Comparison of ENCODE assay signal across 9 mouse cellular contexts in the genomic region with DNA sequence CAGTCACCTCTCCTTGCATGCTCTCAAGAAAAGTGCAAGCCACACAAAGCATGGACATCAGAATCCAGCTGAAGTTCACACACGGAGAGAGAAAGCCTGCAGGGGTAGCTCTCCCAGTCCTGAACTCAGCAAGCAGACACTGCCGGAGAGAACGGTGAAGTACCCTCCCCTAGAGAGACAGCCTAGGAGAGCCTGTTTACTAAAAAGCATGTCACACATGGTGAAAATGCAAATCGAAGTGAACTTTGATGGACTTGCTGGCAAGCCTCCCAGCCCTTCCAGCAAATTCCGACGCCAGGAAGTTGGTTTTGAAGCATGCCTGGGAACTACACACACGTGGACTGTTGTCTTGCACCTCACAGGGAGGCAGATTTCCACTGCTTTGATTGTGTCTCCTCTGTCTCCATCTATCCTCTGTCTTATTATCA. TPM values are rescaled to one million over a fixed set of nuclear protein-coding genes. Genes with fewer than 3 reads are reported as not detected.
A peak's percentile ranks its signal among the peaks of the same experiment; 100 is the strongest.
DNase-seq lines count a peak whose midpoint lies in the region; ATAC-seq lines count a peak whose summit lies in the region.
"Had no signal": no experiment of that assay in that cellular context is flagged by ENCODE, and none has a peak within 500 bp of the region (broad histone marks: within the 10 kb centered on the region; RNA-seq: fewer than 3 reads in every experiment).

No protein-coding gene starts in this region.

- H3K36me3 ChIP-seq in embryonic facial prominence, embryonic 11.5 days (replicated peaks; ENCODE audit: control insufficient read depth, insufficient read depth, low read depth, low read length) = no peaks in the 10 kb centered on the region
- no peaks in the 10 kb centered on the region for H3K36me3 ChIP-seq in embryonic facial prominence, embryonic 10.5 days (replicated peaks)
- H3K36me3 ChIP-seq in heart, embryonic 13.5 days = no peaks in the 10 kb centered on the region

- H3K27me3 ChIP-seq in embryonic facial prominence, embryonic 11.5 days (ENCODE audit: control insufficient read depth, insufficient read depth, low read length) = no peaks in the 10 kb centered on the region
- H3K27me3 ChIP-seq in embryonic facial prominence, embryonic 10.5 days (replicated peaks; ENCODE audit: low read depth, poor library complexity, severe bottlenecking) = peaks cover 8% of the 10 kb centered on the region
- no peaks in the 10 kb centered on the region for H3K27me3 ChIP-seq in heart, embryonic 13.5 days (replicated peaks)

- no peak overlapping the region for H3K4me2 ChIP-seq in embryonic facial prominence, embryonic 11.5 days (ENCODE audit: low read depth, low read length)
- H3K4me2 ChIP-seq in heart, embryonic 13.5 days = 0 out of 2 replicates have a peak overlapping the region, but pooled peaks have one; percentile 7

- no peak overlapping the region for H3K27ac ChIP-seq in embryonic facial prominence, embryonic 11.5 days (replicated peaks; ENCODE audit: low read depth, low read length)
- no peak overlapping the region for H3K27ac ChIP-seq in embryonic facial prominence, embryonic 10.5 days (replicated peaks)
- H3K27ac ChIP-seq in heart, embryonic 13.5 days (replicated peaks) = peak overlapping the region; percentile 72

- DNase-seq in embryonic facial prominence, embryonic 11.5 days (ENCODE audit: low spot score) = peak; percentile 28
- no peak for DNase-seq in embryonic facial prominence, embryonic 10.5 days (ENCODE audit: low spot score)
- peak; percentile 59 for DNase-seq in ES-CJ7 (ENCODE audit: low read depth, low spot score)
- DNase-seq in kidney, postnatal 36 days = peak; percentile 91 to 92
- no peak for DNase-seq in layer of hippocampus, adult 9-10 months (ENCODE audit: low spot score)
- no peak for DNase-seq in c-Kit-positive CD71-positive TER-119-positive erythroid progenitor cells, embryonic 14.5 days (ENCODE audit: low spot score)
- DNase-seq: cerebellum, adult 9-11 months had no signal

- ATAC-seq in embryonic facial prominence, embryonic 11.5 days (replicated peaks; ENCODE audit: insufficient number of reproducible peaks, low FRiP score, low TSS enrichment, low read depth) = no peak
- ATAC-seq in heart, embryonic 13.5 days (ENCODE audit: extremely low read depth, insufficient number of reproducible peaks, low FRiP score, low TSS enrichment) = no peak
- ATAC-seq in megakaryocyte-erythroid progenitor cell, adult 5-6 weeks (replicated peaks; ENCODE audit: low FRiP score, low TSS enrichment, poor library complexity, severe bottlenecking) = no peak

- no peaks in the 10 kb centered on the region for H3K9me3 ChIP-seq in embryonic facial prominence, embryonic 11.5 days (replicated peaks; ENCODE audit: control insufficient read depth, low read length)
- H3K9me3 ChIP-seq in embryonic facial prominence, embryonic 10.5 days = no peaks in the 10 kb centered on the region
- no peaks in the 10 kb centered on the region for H3K9me3 ChIP-seq in heart, embryonic 13.5 days

- 10% methylated on average over 7 of the region's 7 CpGs for WGBS in embryonic facial prominence, embryonic 11.5 days
- WGBS in embryonic facial prominence, embryonic 10.5 days = 10% methylated on average over 7 of the region's 7 CpGs
- 9% methylated on average over 7 of the region's 7 CpGs for WGBS in heart, embryonic 13.5 days

- H3K4me1 ChIP-seq in embryonic facial prominence, embryonic 11.5 days (ENCODE audit: control insufficient read depth, insufficient read depth, low read length) = peaks cover 3% of the 10 kb centered on the region; the same call in 1 of the 2 replicates
- H3K4me1 ChIP-seq in embryonic facial prominence, embryonic 10.5 days = peaks cover 55% of the 10 kb centered on the region
- H3K4me1 ChIP-seq in heart, embryonic 13.5 days = peaks cover 71% of the 10 kb centered on the region

- no peak overlapping the region for H3K9ac ChIP-seq in embryonic facial prominence, embryonic 11.5 days (replicated peaks; ENCODE audit: low read length)
- peak overlapping the region; percentile 15 for H3K9ac ChIP-seq in heart, embryonic 13.5 days

- no peak overlapping the region for H3K4me3 ChIP-seq in embryonic facial prominence, embryonic 11.5 days (ENCODE audit: low read depth, low read length)
- H3K4me3 ChIP-seq in embryonic facial prominence, embryonic 10.5 days = no peak overlapping the region
- no peak overlapping the region for H3K4me3 ChIP-seq in heart, embryonic 13.5 days

RNA-seq across cellular contexts. Expression of a gene that starts 7.0 kb away (rescaled TPM):
- 6.5 and 6.9 TPM in 2 replicates for polyA plus RNA-seq in embryonic facial prominence, embryonic 11.5 days (2014; fragmentation: Nextera tagmentation; extraction: Ambion mirVana)
- 4.5 and 5.4 TPM in 2 replicates for polyA plus RNA-seq in embryonic facial prominence, embryonic 10.5 days (2016; fragmentation: Nextera tagmentation; extraction: Ambion mirVana)
- polyA plus RNA-seq in heart, embryonic 13.5 days (2015; fragmentation: Nextera tagmentation; extraction: Ambion mirVana) = 6.5 and 7.5 TPM in 2 replicates
- 45.8 and 54.3 TPM in 2 replicates for total RNA-seq in megakaryocyte-erythroid progenitor cell, adult 5-6 weeks (2014; fragmentation: Nextera tagmentation)
- total RNA-seq in megakaryocyte-erythroid progenitor cell, adult 5-6 weeks (2017) = 44.1 and 56.8 TPM in 2 replicates

Comparison
In these comparisons a context has a peak if more than half of its experiments do, and no peak if none do; other contexts are left out.
1. DNase-seq: peak in embryonic facial prominence, embryonic 11.5 days (single experiment), ES-CJ7 (single experiment) and kidney, postnatal 36 days (2 of 2); none in embryonic facial prominence, embryonic 10.5 days (single experiment), layer of hippocampus, adult 9-10 months (single experiment) and c-Kit-positive CD71-positive TER-119-positive erythroid progenitor cells, embryonic 14.5 days (single experiment).